Mouse (Mus musculus) CD4-positive helper T cell, adult 2 months (primary cell): ENCODE results near the gene Pqlc2.
A peak's percentile ranks its signal among the peaks of the same experiment; 100 is the strongest.

ENCODE experiments used
- DNase-seq: peaks from one replicate; pipeline ENCODE4 v3.0.0-alpha.2; 2012; ENCODE audit warnings: low read depth, missing footprints, low spot score

Pqlc2 gene

GRCm38 (mm10) chr4:139265783-139266499 is 44.6 kb downstream of the Pqlc2 start:
- DNase-seq: no peak

GRCm38 (mm10) chr4:139262981-139263380 is 47.5 kb downstream of the Pqlc2 start:
- no peak for DNase-seq

- no peak for DNase-seq
Measured at GRCm38 (mm10) chr4:139259302-139259871, 51.1 kb downstream of the Pqlc2 start.

GRCm38 (mm10) chr4:139258621-139259301 is 51.7 kb downstream of the Pqlc2 start:
- DNase-seq: no peak

GRCm38 (mm10) chr4:139256708-139257107 is 53.8 kb downstream of the Pqlc2 start:
- DNase-seq: no peak

GRCm38 (mm10) chr4:139256146-139256545 is 54.4 kb downstream of the Pqlc2 start:
- DNase-seq: no peak

GRCm38 (mm10) chr4:139253206-139253605 is 57.3 kb downstream of the Pqlc2 start:
- DNase-seq: no peak

GRCm38 (mm10) chr4:139252051-139252760 is 58.3 kb downstream of the Pqlc2 start:
- DNase-seq: peak; percentile 69

- no peak for DNase-seq
Measured at GRCm38 (mm10) chr4:139250886-139251285, 59.6 kb downstream of the Pqlc2 start.

GRCm38 (mm10) chr4:139250043-139250442 is 60.5 kb downstream of the Pqlc2 start:
- DNase-seq: no peak

GRCm38 (mm10) chr4:139248736-139249135 is 61.8 kb downstream of the Pqlc2 start:
- no peak for DNase-seq

GRCm38 (mm10) chr4:139247966-139248365 is 62.5 kb downstream of the Pqlc2 start:
- no peak for DNase-seq

GRCm38 (mm10) chr4:139246130-139246877 is 64.2 kb downstream of the Pqlc2 start:
- DNase-seq: no peak

- no peak for DNase-seq
Measured at GRCm38 (mm10) chr4:139245534-139245933, 65.0 kb downstream of the Pqlc2 start.

- no peak for DNase-seq
Measured at GRCm38 (mm10) chr4:139244766-139245165, 65.7 kb downstream of the Pqlc2 start.

- no peak for DNase-seq
Measured at GRCm38 (mm10) chr4:139244176-139244575, 66.3 kb downstream of the Pqlc2 start.
